Comparison of ENCODE assay signal across 11 mouse cellular contexts in the genomic region with DNA sequence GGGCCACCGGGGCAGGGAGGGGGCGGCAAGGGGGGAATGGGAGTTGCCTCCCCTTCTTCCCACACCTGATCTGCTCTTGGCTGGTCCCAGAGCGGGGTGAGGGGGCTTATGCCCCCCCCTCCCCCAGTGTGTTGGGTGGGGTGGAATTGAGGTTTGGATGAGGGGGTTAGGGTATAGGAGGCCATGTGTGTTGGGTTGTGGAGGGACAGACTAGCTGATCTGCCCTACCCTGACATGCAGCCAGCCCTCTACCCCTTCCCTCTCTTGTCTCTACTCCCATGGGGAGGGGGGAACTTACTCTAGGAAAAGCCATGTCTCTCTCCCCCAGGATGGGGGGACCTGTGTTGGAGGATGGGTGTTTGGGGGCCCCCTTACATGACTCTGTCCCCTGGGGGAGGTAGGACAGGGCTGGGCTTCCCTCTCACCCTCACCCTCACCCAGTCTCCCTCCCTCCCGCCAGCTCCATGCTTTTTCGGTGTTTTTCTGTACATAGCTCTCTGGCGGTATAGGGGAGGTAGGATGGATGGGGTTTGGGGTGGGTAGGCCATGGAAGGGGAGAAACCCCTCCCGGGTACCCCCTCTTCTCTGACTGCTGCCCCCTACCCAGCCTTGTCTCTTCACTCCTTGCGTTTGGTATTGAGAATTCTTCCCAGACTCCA. TPM values are rescaled to one million over a fixed set of nuclear protein-coding genes. Genes with fewer than 3 reads are reported as not detected.
DNase-seq lines count a peak whose midpoint lies in the region; ATAC-seq lines count a peak whose summit lies in the region.
"Had no signal": no experiment of that assay in that cellular context is flagged by ENCODE, and none has a peak within 500 bp of the region (broad histone marks: within the 10 kb centered on the region; RNA-seq: fewer than 3 reads in every experiment).

No protein-coding gene starts in this region.

- H3K9ac ChIP-seq in limb, embryonic 12.5 days (replicated peaks), result peak overlapping the region; percentile 47; the same call in 1 of the 2 replicates
- peak overlapping the region; percentile 88 for H3K9ac ChIP-seq in stomach, embryonic 16.5 days (ENCODE audit: low read length)

- peaks cover 37% of the 10 kb centered on the region for H3K4me1 ChIP-seq in heart, embryonic 10.5 days
- H3K4me1 ChIP-seq in megakaryocyte, embryonic 14.5 days, result peaks cover 65% of the 10 kb centered on the region
- peaks cover 32% of the 10 kb centered on the region for H3K4me1 ChIP-seq in limb, embryonic 12.5 days (replicated peaks)
- peaks cover 25% of the 10 kb centered on the region for H3K4me1 ChIP-seq in stomach, embryonic 16.5 days (ENCODE audit: control insufficient read depth, insufficient read depth, low read length)

- no peak for ATAC-seq in megakaryocyte, adult 5-6 weeks (ENCODE audit: poor library complexity, severe bottlenecking)
- no peak for ATAC-seq in limb, embryonic 12.5 days (ENCODE audit: insufficient number of reproducible peaks, insufficient read depth, low FRiP score, low TSS enrichment, low read depth)
- ATAC-seq in stomach, embryonic 16.5 days (ENCODE audit: insufficient read depth, low FRiP score), result no peak

- 44% methylated on average over 8 of the region's 8 CpGs for WGBS in heart, embryonic 10.5 days
- WGBS in limb, embryonic 12.5 days, result 68% methylated on average over 8 of the region's 8 CpGs
- 53% methylated on average over 8 of the region's 8 CpGs for WGBS in stomach, embryonic 16.5 days

- H3K36me3 ChIP-seq in heart, embryonic 10.5 days, result peaks cover 50% of the 10 kb centered on the region
- H3K36me3 ChIP-seq in megakaryocyte, embryonic 14.5 days (replicated peaks; ENCODE audit: low read length), result peaks cover 38% of the 10 kb centered on the region
- peaks cover 57% of the 10 kb centered on the region for H3K36me3 ChIP-seq in limb, embryonic 12.5 days
- peaks cover 13% of the 10 kb centered on the region; the same call in 1 of the 2 replicates for H3K36me3 ChIP-seq in stomach, embryonic 16.5 days (ENCODE audit: control insufficient read depth, insufficient read depth, low read length)

- peak overlapping the region; percentile 91 for H3K27ac ChIP-seq in heart, embryonic 10.5 days
- peak overlapping the region; percentile 17; the same call in 1 of the 2 replicates for H3K27ac ChIP-seq in limb, embryonic 12.5 days
- H3K27ac ChIP-seq in stomach, embryonic 16.5 days (ENCODE audit: low read length), result peak overlapping the region; percentile 94; the same call in 1 of the 2 replicates

- H3K27me3 ChIP-seq in heart, embryonic 10.5 days (ENCODE audit: insufficient read depth, poor library complexity, severe bottlenecking), result no peaks in the 10 kb centered on the region
- peaks cover 7% of the 10 kb centered on the region for H3K27me3 ChIP-seq in megakaryocyte, embryonic 14.5 days (replicated peaks)
- no peaks in the 10 kb centered on the region for H3K27me3 ChIP-seq in limb, embryonic 12.5 days
- H3K27me3 ChIP-seq in stomach, embryonic 16.5 days (ENCODE audit: control insufficient read depth, insufficient read depth, low read length), result no peaks in the 10 kb centered on the region

- peak overlapping the region; percentile 30 for H3K4me3 ChIP-seq in heart, embryonic 10.5 days
- peak overlapping the region; percentile 38 for H3K4me3 ChIP-seq in megakaryocyte, embryonic 14.5 days (replicated peaks)
- peak overlapping the region; percentile 82 for H3K4me3 ChIP-seq in limb, embryonic 12.5 days (replicated peaks)
- H3K4me3 ChIP-seq in stomach, embryonic 16.5 days (replicated peaks; ENCODE audit: low read length), result peak overlapping the region; percentile 92

- peak; percentile 66 for DNase-seq in heart, embryonic 10.5 days (ENCODE audit: low spot score)
- DNase-seq in heart, postnatal 4 days, result no peak
- no peak for DNase-seq in yolk sac, embryonic 10.5 days (ENCODE audit: low spot score)
- no peak for DNase-seq in spleen, postnatal 4 days (ENCODE audit: low spot score in 2 of 2)
- DNase-seq: gastrocnemius, adult 2 months; kidney, postnatal 36 days; right cerebral cortex, postnatal 25 days had no signal

- no peaks in the 10 kb centered on the region for H3K9me3 ChIP-seq in heart, embryonic 10.5 days
- H3K9me3 ChIP-seq in megakaryocyte, embryonic 14.5 days, result no peaks in the 10 kb centered on the region
- no peaks in the 10 kb centered on the region for H3K9me3 ChIP-seq in limb, embryonic 12.5 days
- no peaks in the 10 kb centered on the region for H3K9me3 ChIP-seq in stomach, embryonic 16.5 days (replicated peaks; ENCODE audit: control insufficient read depth, low read length)

- peak overlapping the region; percentile 74 for H3K4me2 ChIP-seq in limb, embryonic 12.5 days
- H3K4me2 ChIP-seq in stomach, embryonic 16.5 days (ENCODE audit: low read depth, low read length), result peak overlapping the region; percentile 81

RNA-seq across cellular contexts. Expression of a gene that starts 1.6 kb away (rescaled TPM):
- 12.5 and 14.6 TPM in 2 replicates for polyA plus RNA-seq in heart, embryonic 10.5 days (2016; fragmentation: Nextera tagmentation; extraction: Ambion mirVana)
- 1 to 10 TPM; 3.9 to 5.5 TPM for total RNA-seq in heart, postnatal 4 days (2021)
- 2.3 and 4.1 TPM in 2 replicates for polyA plus RNA-seq in megakaryocyte, embryonic 14.5 days (2012; ENCODE audit: insufficient read depth, low replicate concordance)
- 4.5 and 4.7 TPM in 2 replicates for total RNA-seq in megakaryocyte, adult 5-6 weeks (2015)
- total RNA-seq in megakaryocyte, adult 5-6 weeks (2017), result 13.3 and 14.4 TPM in 2 replicates
- 15.8 and 17.8 TPM in 2 replicates for polyA plus RNA-seq in limb, embryonic 12.5 days (2016; fragmentation: Nextera tagmentation; extraction: Ambion mirVana)
- 14.1 and 14.8 TPM in 2 replicates for polyA plus RNA-seq in stomach, embryonic 16.5 days (2015; fragmentation: Nextera tagmentation; extraction: Ambion mirVana)

RNA-seq across cellular contexts. Expression of a gene that starts 30.3 kb away (rescaled TPM):
- polyA plus RNA-seq in heart, embryonic 10.5 days (2016; fragmentation: Nextera tagmentation; extraction: Ambion mirVana), result 0.86 and 1.6 TPM in 2 replicates
- 10 to 100 TPM; 12.6 to 13.4 TPM for total RNA-seq in heart, postnatal 4 days (2021)
- 3.0 and 4.4 TPM in 2 replicates for polyA plus RNA-seq in megakaryocyte, embryonic 14.5 days (2012; ENCODE audit: insufficient read depth, low replicate concordance)
- total RNA-seq in megakaryocyte, adult 5-6 weeks (2015), result 1.6 and 3.9 TPM in 2 replicates
- total RNA-seq in megakaryocyte, adult 5-6 weeks (2017), result 0.33 and 0.89 TPM in 2 replicates
- 3.4 and 4.0 TPM in 2 replicates for polyA plus RNA-seq in limb, embryonic 12.5 days (2016; fragmentation: Nextera tagmentation; extraction: Ambion mirVana)
- 1.3 and 1.6 TPM in 2 replicates for polyA plus RNA-seq in stomach, embryonic 16.5 days (2015; fragmentation: Nextera tagmentation; extraction: Ambion mirVana)

RNA-seq across cellular contexts. Expression of a gene that starts 32.0 kb away (rescaled TPM):
- polyA plus RNA-seq in heart, embryonic 10.5 days (2016; fragmentation: Nextera tagmentation; extraction: Ambion mirVana), result 155 and 167 TPM in 2 replicates
- 100 to 1,000 TPM in 1 of 2 experiments, 10 to 100 TPM in 1; 97.2 to 106 TPM for total RNA-seq in heart, postnatal 4 days (2021)
- 396 and 1,059 TPM in 2 replicates for polyA plus RNA-seq in megakaryocyte, embryonic 14.5 days (2012; ENCODE audit: insufficient read depth, low replicate concordance)
- 138 and 155 TPM in 2 replicates for total RNA-seq in megakaryocyte, adult 5-6 weeks (2015)
- 56.9 and 73.0 TPM in 2 replicates for total RNA-seq in megakaryocyte, adult 5-6 weeks (2017)
- polyA plus RNA-seq in limb, embryonic 12.5 days (2016; fragmentation: Nextera tagmentation; extraction: Ambion mirVana), result 173 and 188 TPM in 2 replicates
- 173 and 178 TPM in 2 replicates for polyA plus RNA-seq in stomach, embryonic 16.5 days (2015; fragmentation: Nextera tagmentation; extraction: Ambion mirVana)

RNA-seq across cellular contexts. Expression of a gene that starts 38.5 kb away (rescaled TPM):
- polyA plus RNA-seq in heart, embryonic 10.5 days (2016; fragmentation: Nextera tagmentation; extraction: Ambion mirVana), result 6.0 and 7.3 TPM in 2 replicates
- total RNA-seq in heart, postnatal 4 days (2021), result 1 to 10 TPM; 9.9 to 10.0 TPM
- 31.7 and 44.3 TPM in 2 replicates for polyA plus RNA-seq in megakaryocyte, embryonic 14.5 days (2012; ENCODE audit: insufficient read depth, low replicate concordance)
- 11.6 and 11.7 TPM in 2 replicates for total RNA-seq in megakaryocyte, adult 5-6 weeks (2015)
- total RNA-seq in megakaryocyte, adult 5-6 weeks (2017), result 10.6 and 15.5 TPM in 2 replicates
- 10.7 and 12.5 TPM in 2 replicates for polyA plus RNA-seq in limb, embryonic 12.5 days (2016; fragmentation: Nextera tagmentation; extraction: Ambion mirVana)
- 7.3 and 7.7 TPM in 2 replicates for polyA plus RNA-seq in stomach, embryonic 16.5 days (2015; fragmentation: Nextera tagmentation; extraction: Ambion mirVana)

RNA-seq across cellular contexts. Expression of a gene that starts 54.5 kb away (rescaled TPM):
- polyA plus RNA-seq in heart, embryonic 10.5 days (2016; fragmentation: Nextera tagmentation; extraction: Ambion mirVana), result 6.7 and 8.3 TPM in 2 replicates
- 10 to 100 TPM; 15.0 to 15.2 TPM for total RNA-seq in heart, postnatal 4 days (2021)
- 8.0 and 12.1 TPM in 2 replicates for polyA plus RNA-seq in megakaryocyte, embryonic 14.5 days (2012; ENCODE audit: insufficient read depth, low replicate concordance)
- 4.1 and 4.5 TPM in 2 replicates for total RNA-seq in megakaryocyte, adult 5-6 weeks (2015)
- total RNA-seq in megakaryocyte, adult 5-6 weeks (2017), result 10.8 and 13.8 TPM in 2 replicates
- polyA plus RNA-seq in limb, embryonic 12.5 days (2016; fragmentation: Nextera tagmentation; extraction: Ambion mirVana), result 9.5 and 10.5 TPM in 2 replicates
- polyA plus RNA-seq in stomach, embryonic 16.5 days (2015; fragmentation: Nextera tagmentation; extraction: Ambion mirVana), result 6.4 and 6.9 TPM in 2 replicates

Comparison
In these comparisons a context has a peak if more than half of its experiments do, and no peak if none do; other contexts are left out.
1. H3K27ac ChIP-seq: peak in every context shown above with its lines; median percentile 94 in stomach, embryonic 16.5 days; 91 in heart, embryonic 10.5 days; 17 in limb, embryonic 12.5 days.
2. H3K4me3 ChIP-seq: peak in every context shown above with its lines; median percentile 92 in stomach, embryonic 16.5 days; 82 in limb, embryonic 12.5 days; 38 in megakaryocyte, embryonic 14.5 days; 30 in heart, embryonic 10.5 days.